Mouse (Mus musculus): Measurements from ENCODE around the gene Fhit.

- no peak for TF ChIP-seq CTCF (IDR thresholded peaks at IDR 0.05; ENCODE audit: extremely low read depth, insufficient read length, insufficient replicate concordance, low read depth, low read length)
- TF ChIP-seq POLR2A (IDR thresholded peaks at IDR 0.05; ENCODE audit: low read depth, low read length), result no peak
These were observed 1171.2 kb downstream of the Fhit start for GRCm38 (mm10) chr14:9990677-9991076.

Data from small intestine, adult 2 months (tissue).